Mouse (Mus musculus) ES-E14 (cell line): Measurements from ENCODE around the gene Asb17. TPM values are rescaled to one million over a fixed set of nuclear protein-coding genes. Genes with fewer than 3 reads are reported as not detected.
"Not testable (repeated sequence)": the region's sequence is repeated elsewhere in the genome, so short reads cannot be mapped to it uniquely, and the experiment has no call there.

ENCODE experiments used
- DNase-seq: peaks from one replicate; pipeline ENCODE4 v3.0.0-alpha.2; 2013; ENCODE audit warnings: low read depth, low spot score
- H3K27ac ChIP-seq: 2 replicates; pipeline ENCODE4 v1.5.1; 2012; ENCODE audit warnings: low read depth, mild to moderate bottlenecking, low read length, moderate library complexity, mixed read lengths; ENCODE audit not compliant: poor library complexity, insufficient read depth, severe bottlenecking
- H3K36me3 ChIP-seq: 2 replicates; pipeline ENCODE4 v1.6.1; 2012; ENCODE audit warnings: mild to moderate bottlenecking, low read length, moderate library complexity, mixed read lengths; ENCODE audit not compliant: control insufficient read depth, poor library complexity, insufficient read depth, severe bottlenecking
- H3K4me1 ChIP-seq, 2 experiments: fragments of 150-350 bp in 1 of 2; sonication (generic) in 1 of 2; 2 replicates each; pipeline ENCODE4 v1.6.1; 2012; ENCODE audit warnings: low read length in 2 of 2, mild to moderate bottlenecking in 1 of 2, mixed read lengths in 1 of 2; ENCODE audit not compliant: control insufficient read depth in 2 of 2, insufficient read depth in 2 of 2, poor library complexity in 1 of 2
- H3K4me3 ChIP-seq, 2 experiments: fragments of 150-350 bp in 1 of 2; sonication (generic) in 1 of 2; 2 replicates each; pipeline ENCODE4 v1.5.1; 2012; ENCODE audit warnings: low read length in 2 of 2, low read depth in 1 of 2, mild to moderate bottlenecking in 1 of 2, mixed read lengths in 1 of 2; ENCODE audit not compliant: insufficient read depth in 1 of 2, poor library complexity in 1 of 2, severe bottlenecking in 1 of 2
- H3K9ac ChIP-seq: 2 replicates; pipeline ENCODE4 v1.6.1; 2012; ENCODE audit warnings: low read depth, mild to moderate bottlenecking, low read length, mixed read lengths; ENCODE audit not compliant: poor library complexity, insufficient read depth, severe bottlenecking
- H3K9me3 ChIP-seq: fragments of 150-350 bp; sonication (generic); 2 replicates; pipeline ENCODE4 v1.6.1; 2012; ENCODE audit warnings: low read depth, mild to moderate bottlenecking, low read length; ENCODE audit not compliant: control insufficient read depth, insufficient read depth
- CHD2 ChIP-seq: IDR thresholded peaks from 2 replicates; pipeline ENCODE4 v1.6.1; 2014; ENCODE audit warnings: mild to moderate bottlenecking, low read depth, low read length, inconsistent platforms
- HCFC1 ChIP-seq: IDR thresholded peaks from 2 replicates; pipeline ENCODE4 v1.6.1; 2012; ENCODE audit warnings: low read length, inconsistent platforms, borderline replicate concordance; ENCODE audit not compliant: insufficient read depth
- MAFK ChIP-seq: IDR thresholded peaks from 2 replicates; pipeline ENCODE4 v1.6.1; 2014; ENCODE audit warnings: mild to moderate bottlenecking, low read depth, low read length, inconsistent platforms; ENCODE audit not compliant: insufficient read depth
- ZC3H11A ChIP-seq: IDR thresholded peaks from 2 replicates; pipeline ENCODE4 v1.6.1; 2012; ENCODE audit warnings: low read depth, mild to moderate bottlenecking, inconsistent platforms, low read length, borderline replicate concordance
- ZNF384 ChIP-seq: IDR thresholded peaks from 2 replicates; pipeline ENCODE4 v1.6.1; 2012; ENCODE audit warnings: low read depth, low read length, inconsistent platforms
- in situ Hi-C, 2 experiments: fragments of 600-800 bp; cut with MboI; formaldehyde crosslinking; loops; one replicate each; pipeline ENCODE4 v1.15.1; 2025; ENCODE audit warnings: low sequenced_read_pairs in 2 of 2, inconsistent platforms in 1 of 2; ENCODE audit not compliant: unreplicated experiment in 2 of 2
- total RNA-seq: library from RNA; depleted of rRNA; stranded (reverse); fragments of 300-350 nt; gene quantifications from 2 replicates; pipeline ENCODE4 v1.2.3, GENCODE M21; 2012

Gene Asb17
- total RNA-seq, 1 experiment: not detected

- no peak overlapping the region for H3K9ac ChIP-seq
- TF ChIP-seq ZC3H11A: no peak
- no peak for TF ChIP-seq ZNF384
- no peak for TF ChIP-seq MAFK
- no peaks in the 10 kb centered on the region for H3K36me3 ChIP-seq
- no peaks in the 10 kb centered on the region for H3K4me1 ChIP-seq
- no peak overlapping the region for H3K27ac ChIP-seq
- H3K4me3 ChIP-seq: no peak overlapping the region
- in situ Hi-C loops: no loop called here
- DNase-seq: no peak
- no peaks in the 10 kb centered on the region for H3K9me3 ChIP-seq
These were observed 24.6 kb upstream of the Asb17 start for GRCm38 (mm10) chr3:153819438-153819837.

- Histone ChIP-seq H3K4me1 (no peaks in the 10 kb centered on the region), H3K4me3 (no peak overlapping the region), H3K27ac (no peak overlapping the region), H3K9ac (no peak overlapping the region), H3K9me3 (no peaks in the 10 kb centered on the region), H3K36me3 (no peaks in the 10 kb centered on the region)
- TF ChIP-seq ZNF384 (no peak), CHD2 (no peak), MAFK (no peak), HCFC1 (no peak), ZC3H11A (no peak)
- no peak for DNase-seq
- in situ Hi-C loops: no loop called here
These were observed 20.1 kb upstream of the Asb17 start for GRCm38 (mm10) chr3:153823671-153824515.

GRCm38 (mm10) chr3:153825197-153825596 is 18.8 kb upstream of the Asb17 start:
- no peak overlapping the region for H3K9ac ChIP-seq
- in situ Hi-C loops: no loop called here
- no peaks in the 10 kb centered on the region for H3K9me3 ChIP-seq
- TF ChIP-seq MAFK (no peak), CHD2 (no peak), ZC3H11A (no peak), ZNF384 (no peak), HCFC1 (no peak)
- H3K27ac ChIP-seq: no peak overlapping the region
- H3K4me3 ChIP-seq: no peak overlapping the region
- no peak for DNase-seq
- no peaks in the 10 kb centered on the region for H3K4me1 ChIP-seq
- no peaks in the 10 kb centered on the region for H3K36me3 ChIP-seq

GRCm38 (mm10) chr3:153826616-153827015 is 17.4 kb upstream of the Asb17 start:
- Histone ChIP-seq H3K4me3 (no peak overlapping the region), H3K4me1 (no peaks in the 10 kb centered on the region), H3K36me3 (no peaks in the 10 kb centered on the region), H3K9me3 (no peaks in the 10 kb centered on the region), H3K27ac (no peak overlapping the region), H3K9ac (no peak overlapping the region)
- in situ Hi-C loops: no loop called here
- TF ChIP-seq CHD2 (no peak), MAFK (no peak), HCFC1 (no peak), ZC3H11A (no peak), ZNF384 (no peak)
- DNase-seq: no peak

- H3K9ac ChIP-seq, H3K36me3 ChIP-seq, H3K4me1 ChIP-seq, H3K27ac ChIP-seq, DNase-seq, H3K4me3 ChIP-seq, in situ Hi-C loops, H3K9me3 ChIP-seq: not testable (repeated sequence)
These were observed 14.2 kb upstream of the Asb17 start for GRCm38 (mm10) chr3:153829788-153830187.
